Mouse (Mus musculus) CH12.LX (cell line): ENCODE measurements around the gene Gng2.

Experiments used
- CTCF ChIP-seq, 2 experiments: IDR thresholded peaks in 1 of 2; conservative IDR thresholded peaks in 1 of 2; 2 replicates each; pipeline ENCODE4 v1.5.1; 2011 to 2012; ENCODE audit warnings: low read depth in 2 of 2, low read length in 2 of 2, improper control_type of control experiment in 1 of 2, inconsistent platforms in 1 of 2, mild to moderate bottlenecking in 1 of 2, moderate library complexity in 1 of 2
- EP300 ChIP-seq: IDR thresholded peaks from 2 replicates; pipeline ENCODE4 v1.6.1; 2011; ENCODE audit warnings: low read length, improper control_type of control experiment
- POLR2A ChIP-seq: IDR thresholded peaks from 2 replicates; pipeline ENCODE4 v1.6.1; 2011; ENCODE audit warnings: low read depth, mild to moderate bottlenecking, improper control_type of control experiment, low read length
- RCOR1 ChIP-seq: conservative IDR thresholded peaks from 2 replicates; pipeline ENCODE4 v1.6.1; 2012; ENCODE audit warnings: low read depth, mild to moderate bottlenecking, inconsistent platforms, low read length, improper control_type of control experiment

DNA sequence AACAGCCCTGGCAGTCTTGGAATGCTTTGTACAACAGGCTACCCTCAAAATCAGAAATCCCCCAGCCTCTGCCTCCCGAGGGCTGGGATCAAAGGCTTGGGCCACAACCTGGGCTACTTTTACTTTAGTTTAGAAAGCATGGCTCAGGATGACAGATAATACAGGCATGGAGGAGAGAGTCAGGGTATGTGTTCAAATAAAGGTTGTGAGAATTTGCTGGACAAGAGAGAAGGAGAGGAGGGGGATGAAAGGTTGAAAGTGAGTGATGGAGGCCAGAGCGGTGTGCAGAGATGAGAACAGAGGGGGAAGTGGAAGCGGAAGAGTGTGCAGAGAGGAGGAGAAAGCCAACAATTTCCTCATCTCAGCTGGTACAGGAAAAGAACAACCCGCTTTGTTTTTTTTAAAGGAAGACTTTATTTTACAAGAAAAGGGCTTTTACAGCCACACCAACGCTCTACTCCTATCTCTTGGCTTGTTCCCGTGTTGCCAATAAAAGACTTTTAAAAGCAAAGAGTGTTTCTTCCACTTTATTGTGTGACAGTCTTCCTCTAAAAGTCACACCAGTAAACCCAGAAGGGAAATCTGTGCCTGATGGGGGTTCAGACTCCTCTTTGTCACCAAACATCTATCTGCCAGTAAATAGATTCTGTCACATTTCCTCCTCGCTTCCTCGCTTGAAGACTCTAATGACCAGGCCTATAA lies 8.6 kb upstream of the Gng2 start:
- no peak; the same call in none of the 2 replicates for TF ChIP-seq EP300
- no peak for TF ChIP-seq RCOR1
- no peak for TF ChIP-seq POLR2A
- TF ChIP-seq CTCF (conservative IDR thresholded peaks at IDR 0.05 in 1 of 2, IDR thresholded peaks at IDR 0.05 in 1 of 2; ENCODE audit: low read depth in 2 of 2, low read length in 2 of 2): no peak
